Mouse (Mus musculus): ENCODE data around the gene Taf1d. TPM values are rescaled to one million over a fixed set of nuclear protein-coding genes. Genes with fewer than 3 reads are reported as not detected.

Gene Taf1d
- total RNA-seq, 4 experiments from 2014 or later: 26.4 to 37.9 (median 30.5) TPM

Small RNA genes within 50 kb of the gene (microRNA-seq; reads per million reads assigned to microRNA genes)
- 0 reads per million in 2 experiments for gene Gm49349
- gene mmu-mir-7650: 0 reads per million in 2 experiments

Other genes with a start within 250 kb of the Taf1d start
- not detected for gene Hephl1, start 194.1 kb upstream of the Taf1d start, total RNA-seq (2022)
- gene Vstm5, start 67.2 kb upstream of the Taf1d start, total RNA-seq (2022): 10 to 100 TPM; 10.1 to 11.4 (median 10.5) TPM
- gene Med17, start 26.3 kb upstream of the Taf1d start, total RNA-seq (2022): 10 to 100 TPM; 34.6 to 43.3 (median 39.4) TPM
- gene 4931406C07Rik, start 234 bp downstream of the Taf1d start, total RNA-seq (2022): 10 to 100 TPM; 20.0 to 22.6 (median 21.8) TPM
- 10 to 100 TPM; 24.2 to 28.0 (median 26.1) TPM for gene Cep295, start 51.6 kb downstream of the Taf1d start, total RNA-seq (2022)
- gene Smco4, start 187.2 kb downstream of the Taf1d start, total RNA-seq (2022): 1 to 10 TPM; 3.6 to 6.2 (median 5.1) TPM

Data from left cerebral cortex, adult 8-10 months (tissue).